Mouse (Mus musculus) midbrain, embryonic 16.5 days (tissue): ENCODE results near the gene Ttc3. TPM values are rescaled to one million over a fixed set of nuclear protein-coding genes. Genes with fewer than 3 reads are reported as not detected.

Source experiments
- ATAC-seq: fragments of 200-750 bp; cut with Nextera tagmentation; 2 replicates; pipeline ENCODE4 v1.8.0; 2017; ENCODE audit warnings: moderate TSS enrichment
- H3K27ac ChIP-seq: fragments of 300-500 bp; sonication (generic); 2 replicates; pipeline ENCODE4 v1.5.1; 2014; ENCODE audit warnings: mild to moderate bottlenecking, low read length, mixed read lengths
- H3K27me3 ChIP-seq: fragments of 300-500 bp; sonication (generic); 2 replicates; pipeline ENCODE4 v1.6.1; 2014; ENCODE audit warnings: low read depth, low read length, mixed read lengths; ENCODE audit not compliant: control insufficient read depth, insufficient read depth
- H3K36me3 ChIP-seq: fragments of 300-500 bp; sonication (generic); 2 replicates; pipeline ENCODE4 v1.6.1; 2014; ENCODE audit warnings: mild to moderate bottlenecking, low read length, moderate library complexity, mixed read lengths; ENCODE audit not compliant: control insufficient read depth, insufficient read depth
- H3K4me1 ChIP-seq: fragments of 300-500 bp; sonication (generic); 2 replicates; pipeline ENCODE4 v1.6.1; 2014; ENCODE audit warnings: mild to moderate bottlenecking, low read length, mixed read lengths; ENCODE audit not compliant: control insufficient read depth, insufficient read depth
- H3K4me2 ChIP-seq: fragments of 300-500 bp; sonication (generic); 2 replicates; pipeline ENCODE4 v1.6.1; 2014; ENCODE audit warnings: mild to moderate bottlenecking, low read length, mixed read lengths
- H3K4me3 ChIP-seq: fragments of 300-500 bp; sonication (generic); 2 replicates; pipeline ENCODE4 v1.5.1; 2014; ENCODE audit warnings: low read depth, mild to moderate bottlenecking, low read length, moderate library complexity, mixed read lengths
- H3K9ac ChIP-seq: fragments of 300-500 bp; sonication (generic); 2 replicates; pipeline ENCODE4 v1.6.1; 2014; ENCODE audit warnings: low read depth, low read length, mixed read lengths
- H3K9me3 ChIP-seq: fragments of 300-500 bp; sonication (generic); replicated peaks from 2 replicates; pipeline ENCODE4 v1.6.1; 2014; ENCODE audit warnings: mild to moderate bottlenecking, low read length, mixed read lengths; ENCODE audit not compliant: control insufficient read depth, poor library complexity, severe bottlenecking
- WGBS: fragments of 180-500 bp; shearing (Covaris S2); extraction: QIAGEN DNeasy Blood & Tissue Kit; methylation state at CpG from one replicate; pipeline ENCODE4 v1.1.7; 2014; 5-methylcytosine and 5-hydroxymethylcytosine counted together
- polyA plus RNA-seq: library from polyadenylated mRNA; unstranded; fragments of >200 nt; fragmentation: Nextera tagmentation; extraction: Ambion mirVana; gene quantifications from 2 replicates; pipeline ENCODE4 v1.2.1, GENCODE M21; 2015

Ttc3 gene
- polyA plus RNA-seq, 1 experiment from 2014 or later, result 1,007 TPM

DNA sequence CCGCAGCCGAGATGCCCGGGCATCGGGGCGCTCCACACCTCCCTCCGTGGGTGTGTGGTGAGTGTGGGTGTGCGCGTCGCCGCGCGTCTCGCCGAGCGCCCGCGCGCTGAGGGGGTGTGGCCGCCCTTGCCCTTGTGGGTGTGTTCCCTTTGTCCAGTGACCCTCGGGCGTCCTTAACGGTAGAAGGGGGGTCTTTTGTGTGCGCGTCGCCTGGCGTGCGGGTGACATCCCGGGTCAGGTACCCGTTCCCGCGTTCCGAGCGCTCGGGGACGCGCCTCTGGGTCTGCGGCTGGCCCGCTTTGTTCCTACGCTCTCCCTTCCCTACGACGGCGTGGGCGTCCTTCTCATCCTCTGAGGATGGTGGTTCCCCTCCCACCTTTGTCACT lies 490 bp downstream of the Ttc3 start:
- H3K9ac ChIP-seq, result peak overlapping the region; percentile 100
- peaks cover 35% of the 10 kb centered on the region for H3K4me1 ChIP-seq
- no peaks in the 10 kb centered on the region for H3K27me3 ChIP-seq
- H3K36me3 ChIP-seq, result no peaks in the 10 kb centered on the region
- H3K9me3 ChIP-seq, result no peaks in the 10 kb centered on the region
- peak overlapping the region; percentile 89 for H3K4me3 ChIP-seq
- peak; percentile 58 for ATAC-seq
- WGBS, result 0% methylated on average over 40 of the region's 43 CpGs
- H3K4me2 ChIP-seq, result peak overlapping the region; percentile 65
- peak overlapping the region; percentile 100 for H3K27ac ChIP-seq

DNA sequence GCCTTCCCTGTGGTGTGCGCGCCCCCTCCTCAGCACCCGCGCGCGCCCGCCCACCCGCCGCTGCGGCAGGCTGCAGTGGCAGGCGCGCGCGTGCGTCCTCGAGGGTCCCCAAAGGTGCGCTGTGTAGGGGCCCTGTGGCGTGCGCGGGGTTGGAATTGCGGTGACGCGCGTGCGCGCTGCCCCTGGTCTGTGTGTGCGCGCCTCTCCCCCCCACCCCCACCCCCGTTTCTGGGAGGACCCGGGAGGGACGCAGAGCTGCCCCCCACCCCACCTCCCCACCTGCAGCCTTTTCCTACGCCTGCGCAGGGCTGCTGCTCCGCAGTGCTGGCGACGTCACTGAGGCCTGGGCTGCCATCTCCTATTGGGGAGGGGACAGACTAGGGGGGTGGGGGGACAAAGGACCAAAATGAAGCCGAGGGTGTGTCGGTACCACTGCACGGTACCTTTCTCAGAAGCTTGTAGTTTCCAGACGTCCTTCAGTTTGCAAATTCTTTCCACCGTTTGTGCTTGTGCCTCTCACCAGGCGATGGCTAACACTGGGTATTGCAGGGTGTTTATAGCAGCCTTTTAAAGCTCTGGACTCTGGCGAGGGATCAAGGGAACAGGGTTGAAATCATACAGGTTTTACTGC lies 998 bp downstream of the Ttc3 start, which contains the start of gene Pigp:
Gene Pigp (minus strand): TSS at position 542 of the 631 bp plus-strand sequence.
- WGBS, result 0% methylated on average over 33 of the region's 43 CpGs
- Histone ChIP-seq H3K9me3 (no peaks in the 10 kb centered on the region), H3K4me3 (peak within 1 kb of the TSS; percentile 89), H3K4me1 (peaks cover 37% of the 10 kb centered on the region), H3K9ac (peak within 1 kb of the TSS; percentile 100), H3K27ac (peak within 1 kb of the TSS; percentile 100), H3K4me2 (peak within 1 kb of the TSS; percentile 65), H3K27me3 (no peaks in the 10 kb centered on the region), H3K36me3 (no peaks in the 10 kb centered on the region)
- peak; percentile 88 for ATAC-seq

DNA sequence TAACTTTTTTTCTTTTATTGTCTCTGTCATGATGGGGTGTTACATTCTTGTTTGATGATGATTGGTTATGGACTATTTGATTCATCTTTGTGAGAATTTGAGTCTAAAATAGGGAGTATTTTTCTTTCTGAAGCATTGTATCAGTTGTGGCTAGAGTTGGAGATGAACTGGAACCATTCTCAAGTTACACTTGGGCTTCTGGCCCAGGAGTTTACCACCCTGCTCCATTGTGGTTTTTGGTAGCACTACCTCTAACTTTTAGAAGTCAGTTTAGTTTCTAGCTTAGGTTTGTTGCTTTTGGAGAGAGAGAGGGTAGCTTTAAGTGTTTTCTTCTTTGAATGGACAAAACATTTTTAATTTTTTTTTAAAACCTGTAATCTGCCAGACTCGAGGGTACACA lies 9.0 kb downstream of the Ttc3 start:
- Histone ChIP-seq H3K36me3 (no peaks in the 10 kb centered on the region), H3K9me3 (no peaks in the 10 kb centered on the region), H3K4me2 (no peak overlapping the region), H3K4me3 (no peak overlapping the region), H3K27ac (no peak overlapping the region), H3K4me1 (peaks cover 28% of the 10 kb centered on the region), H3K9ac (no peak overlapping the region), H3K27me3 (no peaks in the 10 kb centered on the region)
- ATAC-seq, result no peak
- WGBS, result 97% methylated on average over 1 of the region's 1 CpGs

DNA sequence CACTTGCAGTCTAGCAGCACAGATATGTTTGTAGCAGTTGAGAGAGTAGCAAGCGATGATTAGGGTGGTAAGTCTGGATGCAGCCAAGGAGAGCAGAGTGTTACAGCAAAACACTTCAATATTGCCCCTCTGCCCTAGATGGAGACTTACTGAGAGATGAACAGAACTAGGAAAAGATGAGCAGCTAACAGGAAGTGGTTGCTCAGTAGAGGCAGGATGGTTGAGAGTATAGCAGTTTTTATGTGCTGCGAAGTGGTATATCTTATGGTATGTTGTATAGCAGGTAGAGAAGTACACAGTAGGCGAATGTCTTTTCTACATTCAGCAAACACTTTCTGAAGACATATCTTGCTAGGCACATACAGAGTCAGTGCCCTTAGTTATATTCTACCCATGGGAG lies 12.9 kb downstream of the Ttc3 start:
- ATAC-seq, result no peak
- Histone ChIP-seq H3K9me3 (no peaks in the 10 kb centered on the region), H3K27ac (no peak overlapping the region), H3K27me3 (no peaks in the 10 kb centered on the region), H3K4me3 (no peak overlapping the region), H3K4me1 (peaks cover 17% of the 10 kb centered on the region), H3K4me2 (no peak overlapping the region), H3K36me3 (no peaks in the 10 kb centered on the region), H3K9ac (no peak overlapping the region)
- WGBS, result 97% methylated on average over 3 of the region's 3 CpGs

GRCm38 (mm10) chr16:94387690-94388089 lies 17.3 kb downstream of the Ttc3 start:
- WGBS, result 95% methylated on average over 7 of the region's 7 CpGs
- no peak for ATAC-seq

GRCm38 (mm10) chr16:94392299-94392698 lies 21.9 kb downstream of the Ttc3 start:
- 89% methylated on average over 4 of the region's 4 CpGs for whole genome bisulfite sequencing
- Histone ChIP-seq H3K36me3 (peaks cover 7% of the 10 kb centered on the region), H3K27ac (no peak overlapping the region), H3K4me2 (no peak overlapping the region), H3K27me3 (no peaks in the 10 kb centered on the region), H3K9ac (no peak overlapping the region), H3K9me3 (no peaks in the 10 kb centered on the region), H3K4me3 (no peak overlapping the region), H3K4me1 (no peaks in the 10 kb centered on the region; the same call in 1 of the 2 replicates)
- no peak for ATAC-seq

More at GRCm38 (mm10) chr16:94387690-94388089, 17.3 kb downstream of the Ttc3 start:
- 0 out of 2 replicates have a peak, but pooled peaks cover 6% of the 10 kb centered on the region for H3K4me1 ChIP-seq
- H3K9me3 ChIP-seq, result no peaks in the 10 kb centered on the region
- no peak overlapping the region for H3K4me3 ChIP-seq
- H3K9ac ChIP-seq, result no peak overlapping the region
- no peaks in the 10 kb centered on the region for H3K36me3 ChIP-seq
- H3K4me2 ChIP-seq, result no peak overlapping the region
- no peaks in the 10 kb centered on the region for H3K27me3 ChIP-seq
- H3K27ac ChIP-seq, result no peak overlapping the region

DNA sequence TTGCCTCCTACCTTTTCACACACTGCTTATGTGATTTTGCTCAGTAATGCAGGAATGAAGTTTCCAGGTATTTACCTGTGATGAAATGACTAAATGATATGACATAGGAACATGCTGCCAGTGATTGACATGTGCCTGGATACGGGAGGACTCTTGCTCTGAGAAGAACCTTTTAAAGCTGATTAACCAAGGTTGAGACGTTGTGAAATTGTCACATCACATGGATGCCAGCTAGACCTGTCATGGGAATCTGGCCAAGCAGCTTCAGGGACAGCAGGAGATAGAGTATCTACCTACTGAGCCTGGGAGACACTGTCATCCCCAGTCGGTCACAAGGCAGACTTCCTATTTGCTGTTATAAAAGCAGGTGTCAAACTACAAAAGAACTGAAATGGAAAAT lies 24.6 kb downstream of the Ttc3 start:
- Histone ChIP-seq H3K9ac (no peak overlapping the region), H3K27ac (no peak overlapping the region)

GRCm38 (mm10) chr16:94396641-94397040 lies 26.2 kb downstream of the Ttc3 start:
- no peaks in the 10 kb centered on the region for H3K27me3 ChIP-seq
- no peaks in the 10 kb centered on the region; the same call in 1 of the 2 replicates for H3K4me1 ChIP-seq
- H3K4me2 ChIP-seq, result no peak overlapping the region
- WGBS, result 93% methylated on average over 7 of the region's 7 CpGs
- H3K36me3 ChIP-seq, result peaks cover 7% of the 10 kb centered on the region
- no peaks in the 10 kb centered on the region for H3K9me3 ChIP-seq
- H3K9ac ChIP-seq, result no peak overlapping the region
- ATAC-seq, result no peak
- no peak overlapping the region for H3K4me3 ChIP-seq
- H3K27ac ChIP-seq, result no peak overlapping the region

More for the DNA sequence above, 24.6 kb downstream of the Ttc3 start:
- no peaks in the 10 kb centered on the region; the same call in 1 of the 2 replicates for H3K4me1 ChIP-seq
- no peak overlapping the region for H3K4me3 ChIP-seq
- no peak for ATAC-seq
- no peaks in the 10 kb centered on the region for H3K9me3 ChIP-seq
- 65% methylated on average over 3 of the region's 3 CpGs for WGBS
- peaks cover 7% of the 10 kb centered on the region for H3K36me3 ChIP-seq
- H3K27me3 ChIP-seq, result no peaks in the 10 kb centered on the region
- H3K4me2 ChIP-seq, result no peak overlapping the region

DNA sequence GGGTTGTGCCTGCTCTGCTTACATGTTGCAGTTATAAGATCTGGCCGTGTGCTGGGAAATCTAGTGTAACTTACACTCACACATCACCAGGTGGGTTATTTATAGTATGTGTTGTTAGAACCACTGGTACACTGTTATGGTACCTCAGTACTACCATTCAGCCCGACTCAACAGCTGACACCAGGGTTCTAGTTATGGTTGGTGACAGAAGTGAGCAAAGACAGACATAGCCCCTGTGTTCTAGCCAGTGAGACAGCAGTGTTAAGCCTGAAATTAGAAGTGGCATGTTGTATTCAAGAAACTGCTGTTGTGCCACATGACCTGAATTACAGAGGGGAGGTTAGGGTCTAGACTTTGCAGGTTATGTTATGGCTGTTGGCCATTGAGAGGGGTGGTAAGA lies 28.7 kb downstream of the Ttc3 start:
- no peak for ATAC-seq
- H3K4me1 ChIP-seq, result no peaks in the 10 kb centered on the region; the same call in 1 of the 2 replicates
- WGBS, result 93% methylated on average over 2 of the region's 2 CpGs
- H3K9me3 ChIP-seq, result no peaks in the 10 kb centered on the region
- no peak overlapping the region for H3K4me3 ChIP-seq
- H3K36me3 ChIP-seq, result peaks cover 7% of the 10 kb centered on the region
- H3K4me2 ChIP-seq, result no peak overlapping the region
- no peak overlapping the region for H3K27ac ChIP-seq
- H3K9ac ChIP-seq, result no peak overlapping the region
- H3K27me3 ChIP-seq, result no peaks in the 10 kb centered on the region
